Mouse (Mus musculus) heart, postnatal 0 days (tissue): ENCODE data around the gene Hdac7.

Source experiments
- CTCF ChIP-seq: IDR thresholded peaks from 2 replicates; pipeline ENCODE4 v1.5.1; 2016; ENCODE audit warnings: antibody characterized with exemption, control low read depth, low read depth
- EP300 ChIP-seq: IDR thresholded peaks from 2 replicates; pipeline ENCODE4 v1.6.1; 2016; ENCODE audit warnings: antibody characterized with exemption, low read depth

DNA sequence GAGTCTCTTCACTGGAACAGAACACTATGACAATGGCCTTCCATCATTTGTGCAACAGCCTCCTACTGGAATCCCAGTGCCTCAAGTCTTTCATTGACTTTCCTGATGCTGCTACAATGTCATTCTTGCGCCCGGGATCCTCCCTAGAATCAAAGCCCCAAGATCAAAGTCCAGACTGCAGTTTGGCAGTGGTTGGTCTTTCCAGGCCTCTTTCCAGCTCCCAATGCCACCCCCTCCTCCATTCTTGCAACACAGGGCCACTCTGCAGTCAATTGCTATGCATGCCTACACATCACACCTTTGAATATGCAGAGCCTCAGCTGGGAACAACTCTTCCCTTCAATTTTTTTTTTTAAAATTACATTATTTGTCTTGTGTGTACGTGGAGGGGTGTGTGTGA is 16.1 kb upstream of the Hdac7 start:
- TF ChIP-seq CTCF (no peak), EP300 (no peak)
